Mouse (Mus musculus) embryonic stem cell, embryonic (primary cell): ENCODE results near the gene Tesk1.

ENCODE experiments used
- CTCF ChIA-PET, 4 experiments: fragments of 300-600 bp in 2 of 4; fragments of 350-600 bp in 2 of 4; sonication (Branson Sonifier 250); formaldehyde crosslinking; loops; one replicate each; lab custom pipeline; 2022; ENCODE audit warnings: inconsistent platforms in 2 of 4; lab: Charles Lee
- POLR2A ChIA-PET, 4 experiments: fragments of 300-600 bp in 2 of 4; fragments of 350-600 bp in 2 of 4; sonication (Branson Sonifier 250); formaldehyde crosslinking; loops; one replicate each; lab custom pipeline; 2022; ENCODE audit warnings: antibody characterized with exemption in 4 of 4, inconsistent platforms in 1 of 4; lab: Charles Lee

Gene Tesk1

DNA sequence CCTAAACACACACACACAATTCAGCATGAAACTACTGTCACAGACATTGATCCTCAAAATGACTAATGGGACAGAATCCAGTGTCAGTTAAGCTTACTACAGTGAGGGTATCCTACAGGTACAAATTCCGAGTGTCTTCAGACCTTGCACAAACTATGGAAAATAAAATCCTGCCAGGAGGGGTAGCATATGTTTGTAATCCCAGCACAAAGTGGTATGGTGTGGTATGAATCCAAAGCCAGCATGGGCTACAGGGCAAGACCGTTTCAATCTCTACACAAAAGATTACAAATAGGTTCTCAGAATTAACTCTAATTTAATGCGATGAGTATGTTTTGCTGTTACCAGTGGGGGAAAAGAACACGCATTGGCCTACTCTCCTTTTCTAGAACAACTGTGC is at the start of gene Tesk1:
Gene Tesk1, plus strand, starts transcription at position 301 of the 400 bp plus-strand sequence.
- CTCF ChIA-PET: interaction anchor here (0.6 to 1.8 kb wide), 14 partner anchors 10 to 1533 kb away, joined by 3 to 14 read pairs (median 4); partner anchors contain the start of genes Arhgef39 (in 1 of the 4) and Tpm2 (in 1 of the 4)
- POLR2A ChIA-PET: interaction anchor here in 3 of 4 experiments (0.8 to 1.8 kb wide), 19 partner anchors 9 to 395 kb away, joined by 3 to 10 read pairs (median 4); partner anchors contain the start of genes Arhgef39 (in 2 of the 3), Ccdc107 (in 2 of the 3), Creb3 (in 1 of the 3) and Fam166b (in 1 of the 3)

- CTCF ChIA-PET: interaction anchor here in 2 of 4 experiments (0.6 to 1.6 kb wide), 4 partner anchors 8 to 37 kb away, joined by 3 to 5 read pairs (median 4); partner anchors contain the start of gene Rusc2 (in 1 of the 2)
- POLR2A ChIA-PET: interaction anchor here (0.6 to 2.3 kb wide), 6 partner anchors 10 to 12 kb away, joined by 3 to 13 read pairs (median 4); no protein-coding TSS in a partner anchor
Observed at GRCm38 (mm10) chr4:43394345-43394891, 47.3 kb upstream of the Tesk1 start.

DNA sequence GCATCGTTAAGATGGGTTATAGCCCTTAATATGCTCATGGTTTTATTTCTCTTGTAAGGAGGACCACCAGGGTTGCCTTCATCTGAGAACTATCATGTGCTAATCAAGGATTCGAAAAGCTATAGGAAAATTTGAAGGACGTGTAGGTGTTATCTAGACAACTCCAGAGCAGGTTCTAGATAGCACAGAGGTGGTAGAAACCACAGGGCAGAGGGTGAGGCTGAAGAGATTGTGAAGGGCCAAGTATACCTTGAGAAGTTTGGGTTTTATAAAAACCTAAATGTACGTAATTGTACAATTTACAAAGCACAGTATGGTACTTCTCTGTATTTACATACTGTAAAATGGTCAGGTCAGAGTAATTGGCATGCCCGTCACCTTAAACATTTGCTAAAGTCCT is 46.6 kb upstream of the Tesk1 start:
- CTCF ChIA-PET: interaction anchor here in 2 of 4 experiments (0.6 to 1.6 kb wide), 3 partner anchors 8 to 37 kb away, joined by 3 to 5 read pairs (median 4); no protein-coding TSS in a partner anchor
- POLR2A ChIA-PET: interaction anchor here (0.6 to 2.3 kb wide), 7 partner anchors 9 to 13 kb away, joined by 3 to 13 read pairs (median 4); no protein-coding TSS in a partner anchor

GRCm38 (mm10) chr4:43395836-43396235 is 45.9 kb upstream of the Tesk1 start:
- ChIA-PET POLR2A (interaction anchor here in 2 of 4 experiments (0.9 to 1.7 kb wide), 2 partner anchors 10 to 13 kb away, joined by 3 to 4 read pairs; no protein-coding TSS in a partner anchor), CTCF (interaction anchor here in 1 of 4 experiments (1.6 kb wide), 1 partner anchor 10 kb away, joined by 5 read pairs; no protein-coding TSS in a partner anchor)

- ChIA-PET CTCF (no interaction called here), POLR2A (interaction anchor here in 1 of 4 experiments (1.7 kb wide), 1 partner anchor 10 kb away, joined by 4 read pairs; no protein-coding TSS in a partner anchor)
Observed at GRCm38 (mm10) chr4:43396381-43396780, 45.4 kb upstream of the Tesk1 start.

DNA sequence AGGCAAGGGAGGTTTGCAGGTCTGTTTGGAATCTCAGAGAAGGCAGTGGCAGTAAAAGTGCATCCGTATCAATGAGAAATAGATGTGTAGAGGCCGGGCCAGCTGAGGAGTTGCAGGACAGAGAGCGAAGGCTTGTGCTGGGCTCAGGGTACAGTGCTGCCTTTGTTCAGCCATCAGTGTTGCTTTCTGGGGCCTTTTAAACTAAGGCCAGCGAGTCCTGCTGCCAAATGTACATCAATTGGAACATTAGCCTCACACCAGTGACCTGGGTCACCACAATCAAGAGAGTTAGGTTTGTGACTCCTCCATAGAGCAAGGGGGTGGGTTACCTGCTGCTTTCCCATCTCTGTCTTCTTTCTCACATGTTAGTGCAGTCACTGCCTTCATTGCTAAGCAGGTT is 43.7 kb upstream of the Tesk1 start:
- CTCF ChIA-PET: interaction anchor here in 1 of 4 experiments (0.8 kb wide), 1 partner anchor 9 kb away, joined by 3 read pairs; no protein-coding TSS in a partner anchor
- POLR2A ChIA-PET: interaction anchor here (1.2 to 2.8 kb wide), 6 partner anchors 10 to 16 kb away, joined by 3 to 14 read pairs (median 7); partner anchors contain the start of gene Rusc2 (in 2 of the 4)

DNA sequence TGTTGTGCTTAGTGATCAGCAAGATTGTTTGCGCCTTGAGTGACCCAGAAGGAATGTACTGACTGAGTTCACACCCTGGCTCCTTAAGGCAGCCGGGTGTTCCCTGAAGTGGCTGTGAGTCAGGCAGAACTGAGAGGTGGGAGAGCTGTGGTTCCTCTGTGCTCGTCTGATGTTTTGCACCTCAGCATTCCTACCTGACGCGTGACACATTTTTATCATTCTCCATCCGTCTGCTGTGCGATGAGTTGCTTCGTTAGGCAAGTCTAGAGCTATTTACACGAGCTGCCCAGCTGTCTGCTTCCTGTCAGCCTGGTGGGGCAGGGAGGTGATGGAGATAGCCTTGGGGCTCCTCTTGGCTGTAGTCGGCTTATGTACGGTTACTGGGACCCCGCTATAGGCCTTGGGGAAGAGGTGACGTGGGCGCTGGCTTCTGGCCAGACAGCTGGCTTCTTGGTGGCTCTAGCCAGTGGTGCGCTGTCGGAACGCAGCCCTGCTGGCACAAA is 42.9 kb upstream of the Tesk1 start:
- CTCF ChIA-PET: interaction anchor here in 3 of 4 experiments (0.8 to 1.6 kb wide), 5 partner anchors 8 to 33 kb away, joined by 3 read pairs; partner anchors contain the start of gene Rusc2 (in 1 of the 3)
- POLR2A ChIA-PET: interaction anchor here (0.7 to 2.8 kb wide), 21 partner anchors 9 to 397 kb away, joined by 3 to 14 read pairs (median 4); partner anchors contain the start of genes Arhgef39 (in 2 of the 4) and Rusc2 (in 2 of the 4)

- POLR2A ChIA-PET: interaction anchor here (0.7 to 2.8 kb wide), 20 partner anchors 8 to 235 kb away, joined by 3 to 14 read pairs (median 4); partner anchors contain the start of genes Arhgef39 (in 2 of the 4) and Rusc2 (in 2 of the 4)
- CTCF ChIA-PET: interaction anchor here in 3 of 4 experiments (0.8 to 1.6 kb wide), 4 partner anchors 9 to 32 kb away, joined by 3 read pairs; partner anchors contain the start of gene Rusc2 (in 1 of the 3)
Observed at GRCm38 (mm10) chr4:43399391-43400131, 42.2 kb upstream of the Tesk1 start.

DNA sequence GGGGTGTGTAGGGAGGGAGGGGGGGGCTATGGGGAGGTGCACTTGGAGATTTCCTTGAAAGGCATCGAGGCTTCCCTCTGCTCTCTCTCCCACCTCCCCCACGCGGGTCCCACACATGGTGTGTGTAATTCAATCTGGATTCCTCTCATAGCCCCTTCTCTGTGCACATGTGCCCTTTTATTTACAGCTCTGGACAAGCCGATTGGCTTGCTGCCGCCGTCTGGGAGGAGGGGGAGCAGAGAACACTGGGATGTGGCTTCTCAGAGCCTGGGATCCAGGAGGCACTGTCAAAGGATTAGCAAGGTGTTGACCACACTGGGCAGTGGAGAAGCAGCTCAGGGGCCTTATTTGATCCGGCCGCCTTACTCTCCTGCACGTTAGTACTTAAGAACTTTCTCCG is 40.8 kb upstream of the Tesk1 start:
- CTCF ChIA-PET: interaction anchor here in 1 of 4 experiments (0.5 kb wide), 1 partner anchor 81 kb away, joined by 7 read pairs; no protein-coding TSS in a partner anchor
- POLR2A ChIA-PET: interaction anchor here in 2 of 4 experiments (0.6 to 1.7 kb wide), 7 partner anchors 11 to 40 kb away, joined by 3 to 5 read pairs (median 3); no protein-coding TSS in a partner anchor

DNA sequence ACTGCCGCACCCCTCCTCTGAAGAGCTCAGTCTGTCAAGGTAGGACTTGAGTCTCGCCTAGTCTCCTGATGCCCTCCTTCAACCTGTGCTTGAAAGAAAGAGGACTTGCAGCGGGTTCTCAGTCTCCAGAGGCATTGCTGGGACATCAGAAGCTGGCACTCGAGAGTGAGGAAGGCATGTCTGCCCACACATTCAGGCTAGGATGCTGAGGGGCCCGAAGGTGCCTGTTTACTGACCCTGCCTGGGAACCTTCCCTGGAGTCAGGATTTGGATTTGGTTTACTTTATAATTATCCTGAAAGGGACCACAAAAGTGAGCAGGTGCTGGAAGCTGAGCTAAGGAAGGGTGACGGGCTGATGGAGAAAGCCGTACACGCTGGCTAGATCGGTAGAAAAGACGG is 40.3 kb upstream of the Tesk1 start:
- POLR2A ChIA-PET: interaction anchor here in 3 of 4 experiments (0.6 to 1.7 kb wide), 11 partner anchors 11 to 193 kb away, joined by 3 to 5 read pairs (median 3); no protein-coding TSS in a partner anchor
- CTCF ChIA-PET: interaction anchor here in 1 of 4 experiments (0.5 kb wide), 1 partner anchor 80 kb away, joined by 7 read pairs; no protein-coding TSS in a partner anchor

GRCm38 (mm10) chr4:43402212-43402611 is 39.5 kb upstream of the Tesk1 start:
- POLR2A ChIA-PET: interaction anchor here in 3 of 4 experiments (0.7 to 1.7 kb wide), 8 partner anchors 13 to 68 kb away, joined by 3 to 4 read pairs (median 3); partner anchors contain the start of gene Rusc2 (in 1 of the 3)
- CTCF ChIA-PET: no interaction called here

GRCm38 (mm10) chr4:43404697-43405096 is 37.0 kb upstream of the Tesk1 start:
- CTCF ChIA-PET: interaction anchor here in 2 of 4 experiments (0.5 to 1.4 kb wide), 4 partner anchors 27 to 73 kb away, joined by 3 to 5 read pairs (median 4); no protein-coding TSS in a partner anchor
- POLR2A ChIA-PET: interaction anchor here (0.6 to 4.2 kb wide), 18 partner anchors 10 to 346 kb away, joined by 3 to 19 read pairs (median 5); partner anchors contain the start of genes Atp8b5 (in 1 of the 4) and Rusc2 (in 1 of the 4)

DNA sequence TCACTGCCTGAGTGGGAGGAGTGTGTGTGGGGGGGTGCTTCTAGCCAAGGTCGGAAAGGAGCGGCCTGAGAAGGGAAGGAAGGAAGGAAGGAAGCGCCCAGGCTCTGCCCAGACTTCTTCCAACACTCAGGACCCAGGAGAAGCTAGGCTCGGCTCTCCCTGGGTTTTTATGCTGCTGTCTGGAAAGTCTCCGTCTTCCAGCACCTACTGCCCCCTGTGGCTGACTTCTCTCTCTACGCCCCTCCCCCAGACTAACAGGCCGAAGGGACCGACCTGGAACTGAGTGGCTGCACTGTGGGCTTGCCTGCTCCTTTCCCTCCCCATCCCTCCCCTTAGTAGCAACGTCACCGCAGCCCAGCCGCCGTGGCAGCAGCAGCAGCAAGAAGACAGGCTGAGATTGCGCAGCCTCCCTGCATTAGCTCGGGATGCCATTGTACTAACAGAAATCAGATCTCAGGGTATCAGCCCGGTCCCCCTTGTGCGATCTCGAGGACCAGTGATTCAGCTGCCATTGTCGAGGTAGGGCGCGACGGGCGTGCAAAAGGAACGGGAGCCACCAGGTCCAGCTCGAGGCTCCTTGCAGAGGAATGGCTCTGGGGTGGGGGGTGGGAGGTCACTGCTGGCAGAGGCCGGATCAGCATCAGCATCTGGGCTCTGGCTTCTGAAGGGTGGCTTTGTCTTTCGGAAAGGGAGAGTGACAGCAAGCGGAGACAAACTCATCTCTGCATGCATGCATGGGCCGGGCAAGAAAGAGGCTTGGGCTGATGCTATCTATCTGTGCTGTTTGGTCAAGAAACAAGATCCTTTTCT is 35.4 kb upstream of the Tesk1 start:
- ChIA-PET POLR2A (interaction anchor here (0.6 to 4.2 kb wide), 40 partner anchors 7 to 406 kb away, joined by 3 to 19 read pairs (median 4); partner anchors contain the start of genes Rusc2 (in 2 of the 4), Ccdc107 (in 1 of the 4), Creb3 (in 1 of the 4) and Fam214b (in 1 of the 4)), CTCF (interaction anchor here (0.5 to 1.9 kb wide), 19 partner anchors 8 to 359 kb away, joined by 3 to 7 read pairs (median 4); no protein-coding TSS in a partner anchor)

GRCm38 (mm10) chr4:43407071-43407920 is 34.4 kb upstream of the Tesk1 start:
- CTCF ChIA-PET: interaction anchor here (0.6 to 1.9 kb wide), 12 partner anchors 8 to 324 kb away, joined by 3 to 6 read pairs (median 4); no protein-coding TSS in a partner anchor
- POLR2A ChIA-PET: interaction anchor here (0.6 to 4.2 kb wide), 27 partner anchors 8 to 407 kb away, joined by 3 to 19 read pairs (median 4); partner anchors contain the start of genes Rusc2 (in 2 of the 4), Ccdc107 (in 1 of the 4), Fam214b (in 1 of the 4) and Vcp (in 1 of the 4)

GRCm38 (mm10) chr4:43414761-43415160 is 27.0 kb upstream of the Tesk1 start:
- ChIA-PET CTCF (interaction anchor here in 2 of 4 experiments (0.5 to 2.0 kb wide), 3 partner anchors 32 to 368 kb away, joined by 3 to 7 read pairs (median 3); partner anchors contain the start of gene Atp8b5 (in 1 of the 2)), POLR2A (interaction anchor here (0.5 to 3.5 kb wide), 7 partner anchors 9 to 414 kb away, joined by 3 to 19 read pairs (median 4); partner anchors contain the start of genes Ccdc107 (in 1 of the 4) and Vcp (in 1 of the 4))
